Comparison of ENCODE assay signal across 15 mouse cellular contexts in the genomic region with DNA sequence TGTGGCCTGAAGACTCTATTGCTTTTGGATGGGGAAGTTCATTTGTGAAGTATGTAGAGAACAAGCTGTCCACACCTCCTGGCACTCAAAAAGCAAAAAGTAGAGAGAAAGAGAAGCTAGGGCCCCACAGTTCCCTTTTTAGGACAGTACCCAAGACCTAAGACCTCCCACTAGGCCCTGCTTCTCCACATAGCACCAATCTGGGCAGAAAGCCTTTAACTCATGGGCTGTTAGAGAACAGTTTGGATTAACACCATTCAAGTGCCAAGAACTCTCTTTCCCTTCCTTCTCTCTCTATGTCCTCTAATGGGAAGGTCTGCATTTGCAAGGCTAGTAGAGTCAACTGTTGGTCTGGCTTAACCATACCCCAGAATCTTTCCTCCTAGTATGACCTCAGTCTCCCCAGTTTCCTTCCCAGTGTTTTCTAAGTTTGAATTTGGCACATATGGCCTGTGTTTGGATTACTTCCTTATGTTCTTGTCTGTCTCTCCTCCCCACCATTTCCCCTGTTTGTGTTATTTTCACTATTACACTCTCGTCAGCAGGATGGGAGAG.
"Had no signal": no experiment of that assay in that cellular context is flagged by ENCODE, and none has a peak within 500 bp of the region (broad histone marks: within the 10 kb centered on the region; RNA-seq: fewer than 3 reads in every experiment).

No protein-coding gene starts in this region.

- H3K27ac ChIP-seq: kidney, embryonic 15.5 days; left cerebral cortex, adult 2 months; liver, embryonic 14.5 days; midbrain, embryonic 15.5 days; neural tube, embryonic 12.5 days had no signal

- ATAC-seq: intestine, embryonic 16.5 days; midbrain, embryonic 15.5 days had no signal

- H3K4me3 ChIP-seq: kidney, embryonic 15.5 days; left cerebral cortex, adult 2 months; megakaryocyte, embryonic 14.5 days; midbrain, embryonic 15.5 days; neural tube, embryonic 12.5 days had no signal

- H3K4me2 ChIP-seq: kidney, embryonic 15.5 days; midbrain, embryonic 11.5 days; midbrain, embryonic 15.5 days; neural tube, embryonic 12.5 days had no signal

- H3K36me3 ChIP-seq: kidney, embryonic 15.5 days; midbrain, embryonic 15.5 days; neural tube, embryonic 12.5 days had no signal

- H3K9ac ChIP-seq: kidney, embryonic 15.5 days; liver, embryonic 14.5 days; midbrain, embryonic 15.5 days; neural tube, embryonic 12.5 days had no signal

- H3K4me1 ChIP-seq: megakaryocyte, embryonic 14.5 days had no signal

- H3K9me3 ChIP-seq: kidney, embryonic 15.5 days; megakaryocyte, embryonic 14.5 days; midbrain, embryonic 15.5 days; neural tube, embryonic 12.5 days had no signal

- H3K27me3 ChIP-seq: kidney, embryonic 15.5 days; megakaryocyte, embryonic 14.5 days; midbrain, embryonic 15.5 days; neural tube, embryonic 12.5 days had no signal

- DNase-seq: kidney, adult 2 months; kidney, postnatal 14 days; lung, postnatal 4 days; right cerebral cortex, postnatal 4 days; spleen, adult 18-20 months; thymus, adult 18-20 months; thymus, postnatal 14 days had no signal
